Mouse (Mus musculus): ENCODE results near the gene Bub1b. TPM values are rescaled to one million over a fixed set of nuclear protein-coding genes. Genes with fewer than 3 reads are reported as not detected.
A peak's percentile ranks its signal among the peaks of the same experiment; 100 is the strongest.

Bub1b gene
- total RNA-seq, 2 experiments from 2014 or later: 1.9 to 3.0 TPM

DNA sequence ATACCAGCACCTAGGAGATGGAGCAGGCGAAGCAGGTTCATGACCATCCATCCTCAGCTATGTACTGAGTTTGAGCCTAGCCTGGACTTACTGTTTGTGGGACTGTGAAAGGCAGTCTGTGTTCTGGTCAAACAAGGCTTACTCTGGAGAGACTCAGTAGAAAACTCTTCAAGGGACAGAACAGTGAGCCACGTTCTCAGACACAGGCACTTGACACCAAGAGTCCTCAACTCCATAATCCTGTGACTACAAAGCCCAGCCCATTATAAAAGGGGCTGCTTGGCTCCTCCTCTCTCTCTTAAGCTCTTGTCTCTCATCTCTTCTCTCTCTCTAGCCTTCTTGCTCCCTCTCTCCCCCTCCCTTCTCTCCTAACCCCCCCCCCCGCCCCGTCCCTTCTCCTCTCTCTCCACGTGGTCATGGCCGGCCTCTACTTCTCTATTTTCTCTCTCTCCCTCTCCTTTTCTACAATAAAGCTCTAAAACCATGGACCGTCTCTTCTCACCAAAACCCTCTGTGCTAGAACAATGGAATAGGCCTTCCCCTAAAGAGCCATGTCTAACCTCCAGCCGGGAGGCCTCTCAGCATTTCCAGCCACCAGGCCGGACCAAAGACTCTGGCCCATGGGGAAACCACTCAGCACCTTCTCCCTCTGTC is 25.7 kb upstream of the Bub1b start:
- Histone ChIP-seq H3K4me3 (no peak overlapping the region), H3K27ac (no peak overlapping the region)
- intact Hi-C loops (cut with DNase I): no loop called here
- no peak for DNase-seq (ENCODE audit: extremely low spot score in 1 of 2, low spot score in 2 of 2)
- no peak for TF ChIP-seq CTCF (IDR thresholded peaks at IDR 0.05)

GRCm38 (mm10) chr2:118573135-118573534 is 24.9 kb upstream of the Bub1b start:
- Histone ChIP-seq H3K27ac (no peak overlapping the region), H3K4me3 (no peak overlapping the region)
- no peak for DNase-seq (ENCODE audit: extremely low spot score in 1 of 2, low spot score in 2 of 2)
- no peak for TF ChIP-seq CTCF (IDR thresholded peaks at IDR 0.05)
- intact Hi-C loops (cut with DNase I): no loop called here

GRCm38 (mm10) chr2:118586013-118586412 is 12.0 kb upstream of the Bub1b start:
- H3K27ac ChIP-seq: no peak overlapping the region
- TF ChIP-seq CTCF (IDR thresholded peaks at IDR 0.05): no peak
- intact Hi-C loops (cut with DNase I): no loop called here

GRCm38 (mm10) chr2:118587686-118588085 is 10.3 kb upstream of the Bub1b start:
- Histone ChIP-seq H3K27ac (no peak overlapping the region), H3K4me3 (no peak overlapping the region)
- no peak for DNase-seq (ENCODE audit: extremely low spot score in 1 of 2, low spot score in 2 of 2)
- intact Hi-C loops (cut with DNase I): no loop called here
- no peak for TF ChIP-seq CTCF (IDR thresholded peaks at IDR 0.05)

More at GRCm38 (mm10) chr2:118586013-118586412, 12.0 kb upstream of the Bub1b start:
- DNase-seq (ENCODE audit: extremely low spot score in 1 of 2, low spot score in 2 of 2): no peak
- no peak overlapping the region for H3K4me3 ChIP-seq

- no peak for TF ChIP-seq CTCF (IDR thresholded peaks at IDR 0.05)
- intact Hi-C loops (cut with DNase I): no loop called here
- Histone ChIP-seq H3K4me3 (no peak overlapping the region), H3K27ac (no peak overlapping the region)
- no peak for DNase-seq (ENCODE audit: extremely low spot score in 1 of 2, low spot score in 2 of 2)
Observed at GRCm38 (mm10) chr2:118591083-118591482, 6.9 kb upstream of the Bub1b start.

GRCm38 (mm10) chr2:118599087-118599486 is 1.1 kb downstream of the Bub1b start:
- intact Hi-C loops (cut with DNase I): loop anchor here (5.0 kb wide), 1 partner anchor 337 kb away; no protein-coding TSS in a partner anchor
- no peak for TF ChIP-seq CTCF (IDR thresholded peaks at IDR 0.05)
- H3K27ac ChIP-seq: no peak overlapping the region
- no peak overlapping the region for H3K4me3 ChIP-seq
- no peak for DNase-seq (ENCODE audit: extremely low spot score in 1 of 2, low spot score in 2 of 2)

- Histone ChIP-seq H3K27ac (no peak overlapping the region), H3K4me3 (no peak overlapping the region)
- intact Hi-C loops (cut with DNase I): no loop called here
- no peak for DNase-seq (ENCODE audit: extremely low spot score in 1 of 2, low spot score in 2 of 2)
- TF ChIP-seq CTCF (IDR thresholded peaks at IDR 0.05): no peak
Observed at GRCm38 (mm10) chr2:118601599-118602263, 3.7 kb downstream of the Bub1b start.

DNA sequence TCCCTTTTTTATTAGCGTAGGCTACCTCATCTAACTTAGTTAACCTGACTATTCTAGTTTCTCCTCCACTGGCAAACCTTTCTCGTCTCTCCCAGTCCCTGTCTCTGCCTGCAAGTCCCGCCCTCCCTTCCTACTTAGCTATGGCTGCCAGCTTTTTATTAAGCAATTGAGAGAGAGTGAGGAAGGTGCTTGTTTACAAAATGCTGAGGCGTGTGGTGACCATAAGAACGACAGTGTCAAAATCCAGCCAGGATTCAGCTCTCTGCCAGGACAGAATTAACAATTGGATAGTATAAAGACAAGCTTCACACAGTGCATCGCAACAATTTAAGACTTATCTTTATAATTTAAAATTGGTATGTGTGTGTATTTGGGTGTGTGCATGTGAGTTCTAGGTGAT is 6.1 kb downstream of the Bub1b start:
- Histone ChIP-seq H3K27ac (no peak overlapping the region), H3K4me3 (no peak overlapping the region)
- intact Hi-C loops (cut with DNase I): no loop called here
- no peak for TF ChIP-seq CTCF (IDR thresholded peaks at IDR 0.05)
- DNase-seq (ENCODE audit: extremely low spot score in 1 of 2, low spot score in 2 of 2): no peak

GRCm38 (mm10) chr2:118606032-118606431 is 8.0 kb downstream of the Bub1b start:
- Histone ChIP-seq H3K27ac (no peak overlapping the region), H3K4me3 (no peak overlapping the region)
- DNase-seq (ENCODE audit: extremely low spot score in 1 of 2, low spot score in 2 of 2): no peak
- TF ChIP-seq CTCF (IDR thresholded peaks at IDR 0.05): peak; percentile 69
- intact Hi-C loops (cut with DNase I): loop anchor here (1.0 kb wide), 1 partner anchor 119 kb away; no protein-coding TSS in a partner anchor

- DNase-seq (ENCODE audit: extremely low spot score in 1 of 2, low spot score in 2 of 2): no peak
- TF ChIP-seq CTCF (IDR thresholded peaks at IDR 0.05): no peak
- Histone ChIP-seq H3K4me3 (no peak overlapping the region), H3K27ac (no peak overlapping the region)
- intact Hi-C loops (cut with DNase I): loop anchor here (1.0 kb wide), 1 partner anchor 120 kb away; no protein-coding TSS in a partner anchor
Observed at GRCm38 (mm10) chr2:118606976-118607375, 9.0 kb downstream of the Bub1b start.

DNA sequence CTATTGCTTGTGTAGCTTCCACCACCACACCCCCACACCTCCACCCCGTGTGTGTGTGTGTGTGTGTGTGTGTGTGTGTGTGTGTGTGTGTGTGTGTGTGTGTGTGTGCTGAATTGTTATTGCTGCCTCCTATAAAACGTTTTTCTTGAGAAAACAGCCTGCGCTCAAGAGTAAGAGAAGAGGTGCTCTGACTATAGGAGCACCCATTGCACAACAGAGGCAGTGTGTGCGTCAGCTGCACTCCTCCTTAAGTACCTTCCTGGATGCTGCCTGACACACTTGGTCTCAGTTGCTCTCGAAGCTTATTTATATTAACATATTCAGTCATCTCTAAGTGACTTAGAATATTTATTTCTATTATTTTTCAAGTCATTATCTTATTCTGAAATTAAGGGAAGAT is 20.0 kb downstream of the Bub1b start:
- no peak overlapping the region for H3K27ac ChIP-seq
- H3K4me3 ChIP-seq: no peak overlapping the region
- no peak for TF ChIP-seq CTCF (IDR thresholded peaks at IDR 0.05)
- intact Hi-C loops (cut with DNase I): no loop called here
- DNase-seq (ENCODE audit: extremely low spot score in 1 of 2, low spot score in 2 of 2): no peak

- DNase-seq (ENCODE audit: extremely low spot score in 1 of 2, low spot score in 2 of 2): no peak
- intact Hi-C loops (cut with DNase I): no loop called here
- H3K27ac ChIP-seq: no peak overlapping the region
- TF ChIP-seq CTCF (IDR thresholded peaks at IDR 0.05): no peak
- H3K4me3 ChIP-seq: no peak overlapping the region
Observed at GRCm38 (mm10) chr2:118620101-118620500, 22.1 kb downstream of the Bub1b start.

GRCm38 (mm10) chr2:118620608-118621007 is 22.6 kb downstream of the Bub1b start:
- H3K27ac ChIP-seq: no peak overlapping the region
- DNase-seq (ENCODE audit: extremely low spot score in 1 of 2, low spot score in 2 of 2): no peak
- intact Hi-C loops (cut with DNase I): no loop called here
- H3K4me3 ChIP-seq: no peak overlapping the region
- no peak for TF ChIP-seq CTCF (IDR thresholded peaks at IDR 0.05)

Data from left cerebral cortex, adult 2 months (tissue).